Mouse (Mus musculus): ENCODE data around the gene Umad1.

DNA sequence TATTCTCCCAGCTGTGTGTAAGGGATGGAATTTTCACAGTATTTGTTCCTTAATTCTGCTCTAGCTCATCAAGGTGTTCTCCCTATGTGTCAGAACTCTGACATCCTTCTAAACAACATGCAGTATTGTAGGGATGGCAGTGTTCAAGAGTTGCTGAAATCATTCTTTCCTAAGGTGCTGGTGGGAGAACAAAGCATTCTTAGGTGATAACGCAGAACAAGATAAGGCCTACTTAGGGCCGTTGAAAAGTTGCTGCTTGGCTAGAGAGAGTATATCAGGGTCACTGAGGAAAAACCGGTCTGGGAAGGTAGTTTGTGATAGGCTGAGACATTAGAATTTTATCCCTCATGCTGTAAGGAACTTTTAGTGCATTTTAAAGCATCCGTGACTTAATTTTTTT lies 17.3 kb downstream of the Umad1 start:
- TF ChIP-seq CTCF (conservative IDR thresholded peaks at IDR 0.05; ENCODE audit: insufficient read depth, insufficient read length, low read depth, low read length) (no peak), POLR2A (IDR thresholded peaks at IDR 0.05; ENCODE audit: low read depth, low read length) (no peak)

Measured in kidney, adult 2 months (tissue).